Mouse (Mus musculus): Measurements from ENCODE around the gene Zbtb49.

- TF ChIP-seq POLR2A (IDR thresholded peaks at IDR 0.05; ENCODE audit: borderline replicate concordance, insufficient read depth, low read length) (no peak), CTCF (IDR thresholded peaks at IDR 0.05; ENCODE audit: borderline replicate concordance, insufficient read depth, low read depth, low read length) (peak; percentile 98)
These were observed 22.8 kb downstream of the Zbtb49 start for GRCm38 (mm10) chr5:38197482-38197823.

Data from cerebellum, adult 2 months (tissue).